Mouse (Mus musculus): ENCODE measurements around the gene Vmn1r58. TPM values are rescaled to one million over a fixed set of nuclear protein-coding genes. Genes with fewer than 3 reads are reported as not detected.
"Not testable (repeated sequence)": the region's sequence is repeated elsewhere in the genome, so short reads cannot be mapped to it uniquely, and the experiment has no call there.

The Vmn1r58 gene
- polyA plus RNA-seq (2016; fragmentation: Nextera tagmentation; extraction: Ambion mirVana) = not detected in 2 replicates

DNA sequence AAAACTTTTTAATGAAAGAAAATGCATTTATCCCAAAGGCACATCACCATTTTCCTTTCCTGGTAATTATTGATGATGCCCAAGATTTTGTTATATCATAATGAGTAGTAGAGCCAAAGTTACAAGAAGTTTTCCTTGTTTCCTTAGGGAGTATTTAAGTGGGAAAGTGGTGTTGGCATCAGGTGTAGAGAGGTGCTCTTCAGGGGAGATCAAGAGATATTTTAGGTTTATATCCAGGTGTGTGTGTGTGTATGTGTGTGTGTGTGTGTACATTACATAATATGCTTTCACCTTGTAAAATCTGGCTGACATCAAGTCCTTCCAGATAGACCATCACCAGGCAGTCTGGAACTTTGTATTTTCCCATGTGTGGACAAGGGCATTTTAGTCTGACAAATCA lies at the start of gene Vmn1r58:
Gene Vmn1r58 (minus strand): TSS at position 101 of the 400 bp plus-strand sequence.
- DNase-seq (ENCODE audit: low spot score); H3K4me3 ChIP-seq; H3K4me1 ChIP-seq; H3K9me3 ChIP-seq; H3K27ac ChIP-seq; H3K36me3 ChIP-seq; H3K27me3 ChIP-seq (ENCODE audit: insufficient read depth, poor library complexity, severe bottlenecking): not testable (repeated sequence)

DNA sequence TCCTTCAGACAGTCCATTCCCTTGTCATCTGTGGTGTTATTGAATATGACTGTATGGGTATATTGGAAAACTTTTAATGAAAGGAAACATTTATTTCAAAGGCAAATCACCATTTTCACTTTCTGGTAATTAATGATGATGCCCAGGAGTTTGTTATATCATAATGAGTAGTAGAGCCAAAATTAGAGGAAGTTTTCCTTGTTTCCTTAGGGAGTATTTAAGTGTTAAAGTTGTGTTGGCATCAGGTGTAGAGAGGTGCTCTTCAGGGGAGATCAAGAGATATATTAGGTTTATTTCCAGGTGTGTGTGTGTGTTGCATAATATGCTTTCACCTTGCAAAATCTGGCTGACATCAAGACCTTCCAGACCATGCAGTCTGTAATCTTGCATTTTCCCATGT lies 43.5 kb upstream of the Vmn1r58 start, which contains the start of gene Vmn1r59:
Gene Vmn1r59 (minus strand): TSS at position 101 of the 400 bp plus-strand sequence.
- Histone ChIP-seq H3K9me3 (peaks cover 34% of the 10 kb centered on the region), H3K36me3 (no peaks in the 10 kb centered on the region), H3K4me1 (no peaks in the 10 kb centered on the region), H3K27me3 (ENCODE audit: insufficient read depth, poor library complexity, severe bottlenecking) (no peaks in the 10 kb centered on the region), H3K4me3 (no peak within 1 kb of the TSS), H3K27ac (no peak within 1 kb of the TSS)
- DNase-seq (ENCODE audit: low spot score) = no peak

DNA sequence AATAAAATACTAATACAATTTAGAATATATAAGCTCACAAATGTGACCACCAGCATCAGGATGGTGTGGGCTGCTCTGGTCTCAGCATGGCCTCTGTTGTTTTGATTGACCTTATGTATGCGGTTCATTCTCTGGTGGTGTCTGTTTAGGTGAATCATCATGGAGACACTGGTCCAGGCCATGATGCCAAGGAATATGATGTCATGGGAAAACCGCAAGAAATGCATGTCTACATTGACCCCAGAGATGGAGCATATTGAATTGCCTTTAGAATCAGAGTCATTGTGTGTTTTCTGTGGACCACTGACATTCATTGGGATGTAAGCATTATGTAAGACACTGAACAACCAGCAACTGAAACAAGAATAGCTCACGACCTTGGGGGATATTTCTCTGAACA lies 40.8 kb upstream of the Vmn1r58 start:
- not testable (repeated sequence) for H3K27ac ChIP-seq; DNase-seq (ENCODE audit: low spot score); H3K36me3 ChIP-seq; H3K4me1 ChIP-seq; H3K27me3 ChIP-seq (ENCODE audit: insufficient read depth, poor library complexity, severe bottlenecking); H3K4me3 ChIP-seq
- WGBS = 61% methylated on average over 3 of the region's 3 CpGs
- H3K9me3 ChIP-seq = peaks cover 24% of the 10 kb centered on the region

DNA sequence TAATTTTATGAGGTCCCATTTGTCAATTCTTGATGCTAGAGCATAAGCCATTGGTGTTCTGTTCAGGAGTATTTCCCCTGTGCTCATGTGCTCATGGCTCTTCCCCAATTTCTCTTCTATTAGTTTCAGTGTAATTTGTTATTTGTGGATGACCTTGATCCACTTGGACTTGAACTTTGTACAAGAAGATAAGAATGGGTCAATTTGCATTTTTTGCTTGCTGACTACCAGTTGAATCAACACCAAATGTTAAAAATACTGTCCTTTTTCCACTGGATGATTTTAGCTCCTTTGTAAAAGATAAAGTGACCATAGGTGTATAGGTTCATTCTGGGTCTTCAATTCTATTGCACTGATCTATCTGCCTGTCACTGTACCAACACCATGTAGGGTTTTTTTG lies 35.4 kb upstream of the Vmn1r58 start:
- Histone ChIP-seq H3K4me1 (no peaks in the 10 kb centered on the region), H3K27ac (no peak overlapping the region), H3K27me3 (ENCODE audit: insufficient read depth, poor library complexity, severe bottlenecking) (no peaks in the 10 kb centered on the region), H3K4me3 (no peak overlapping the region), H3K9me3 (peaks cover 3% of the 10 kb centered on the region; the same call in 1 of the 2 replicates), H3K36me3 (no peaks in the 10 kb centered on the region)
- no peak for DNase-seq (ENCODE audit: low spot score)

DNA sequence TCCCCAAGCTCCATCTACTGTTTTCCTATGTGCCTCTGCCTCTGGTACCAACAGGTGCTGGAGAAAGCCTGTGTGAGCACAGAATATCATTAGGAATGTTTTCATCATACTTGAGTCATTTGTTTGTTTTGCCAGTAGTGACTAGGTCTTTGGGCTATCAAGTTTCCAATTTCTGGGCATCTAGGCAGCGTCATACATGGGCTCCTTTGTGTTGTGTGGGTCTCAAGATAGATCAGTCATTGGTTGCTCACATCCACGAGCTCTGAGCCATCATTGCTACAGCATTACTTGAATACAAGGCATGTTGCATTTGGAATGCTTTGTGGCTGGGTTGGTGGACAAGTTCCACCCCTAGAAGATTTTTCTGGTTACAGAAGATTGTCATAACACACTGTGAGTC lies 7.0 kb downstream of the Vmn1r58 start:
- no peak overlapping the region for H3K4me3 ChIP-seq
- peaks cover 10% of the 10 kb centered on the region for H3K9me3 ChIP-seq
- no peak for DNase-seq (ENCODE audit: low spot score)
- no peaks in the 10 kb centered on the region for H3K36me3 ChIP-seq
- no peak overlapping the region for H3K27ac ChIP-seq
- 35% methylated on average over 2 of the region's 2 CpGs for WGBS
- no peaks in the 10 kb centered on the region for H3K27me3 ChIP-seq (ENCODE audit: insufficient read depth, poor library complexity, severe bottlenecking)
- no peaks in the 10 kb centered on the region for H3K4me1 ChIP-seq

DNA sequence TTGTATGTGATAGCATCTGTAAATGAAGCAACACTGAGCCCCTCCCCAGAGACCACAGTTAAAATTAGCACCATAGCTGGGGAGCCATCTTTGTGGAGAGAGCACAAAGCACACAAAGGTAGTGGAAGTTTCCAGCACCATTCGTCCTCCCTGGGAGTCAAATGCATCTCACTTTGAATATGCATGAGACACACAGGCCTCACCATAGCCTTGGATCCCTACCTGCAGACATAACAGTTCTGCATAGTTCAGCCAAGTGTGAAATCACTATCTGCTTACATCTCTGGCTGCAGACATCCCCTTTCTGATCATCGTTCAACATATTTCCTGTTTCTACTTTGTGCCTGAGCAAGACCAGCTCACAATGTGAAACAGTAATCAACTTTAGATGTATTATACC lies 46.5 kb downstream of the Vmn1r58 start:
- no peaks in the 10 kb centered on the region for H3K27me3 ChIP-seq (ENCODE audit: insufficient read depth, poor library complexity, severe bottlenecking)
- no peaks in the 10 kb centered on the region for H3K36me3 ChIP-seq
- no peaks in the 10 kb centered on the region for H3K4me1 ChIP-seq
- WGBS = 66% methylated on average over 2 of the region's 2 CpGs
- H3K9me3 ChIP-seq = peaks cover 28% of the 10 kb centered on the region
- H3K27ac ChIP-seq = no peak overlapping the region
- no peak overlapping the region for H3K4me3 ChIP-seq
- no peak for DNase-seq (ENCODE audit: low spot score)

DNA sequence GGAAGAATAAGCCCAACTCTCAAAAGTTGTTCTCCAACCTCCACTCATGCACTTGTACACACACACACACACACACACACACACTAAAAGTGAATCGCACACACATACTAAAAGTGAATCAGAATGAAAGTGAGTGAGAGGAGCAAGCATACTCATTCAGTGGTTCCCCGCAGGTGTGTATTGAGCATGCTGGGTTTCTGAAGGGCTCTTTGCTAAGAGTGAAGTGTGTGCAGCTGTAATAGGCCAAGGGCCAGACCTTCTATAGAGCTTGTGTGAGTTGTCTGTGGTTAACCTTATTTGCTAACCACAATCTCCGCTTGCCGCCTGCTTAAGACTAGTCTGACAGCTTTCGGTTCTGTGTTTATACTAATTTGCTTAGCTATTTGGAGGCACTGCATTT lies 49.6 kb downstream of the Vmn1r58 start:
- DNase-seq (ENCODE audit: low spot score) = no peak
- H3K27ac ChIP-seq = no peak overlapping the region
- 93% methylated on average over 5 of the region's 5 CpGs for WGBS
- H3K4me3 ChIP-seq = no peak overlapping the region
- H3K36me3 ChIP-seq = no peaks in the 10 kb centered on the region
- peaks cover 37% of the 10 kb centered on the region for H3K9me3 ChIP-seq
- no peaks in the 10 kb centered on the region for H3K4me1 ChIP-seq
- H3K27me3 ChIP-seq (ENCODE audit: insufficient read depth, poor library complexity, severe bottlenecking) = no peaks in the 10 kb centered on the region

Other genes starting within 250 kb of the Vmn1r58 start
- gene Vmn1r56, start 216.6 kb downstream of the Vmn1r58 start, polyA plus RNA-seq (2016; fragmentation: Nextera tagmentation; extraction: Ambion mirVana) = not detected in 2 replicates
- not detected in 2 replicates for gene Vmn1r57, start 194.9 kb downstream of the Vmn1r58 start, polyA plus RNA-seq (2016; fragmentation: Nextera tagmentation; extraction: Ambion mirVana)
- not detected in 2 replicates for gene Gm5065, start 62.9 kb downstream of the Vmn1r58 start, polyA plus RNA-seq (2016; fragmentation: Nextera tagmentation; extraction: Ambion mirVana)
- gene Nlrp2, start 62.4 kb downstream of the Vmn1r58 start, polyA plus RNA-seq (2016; fragmentation: Nextera tagmentation; extraction: Ambion mirVana) = not detected in 2 replicates
- gene Vmn1r59, start 43.4 kb upstream of the Vmn1r58 start, polyA plus RNA-seq (2016; fragmentation: Nextera tagmentation; extraction: Ambion mirVana) = not detected in 2 replicates
- not detected in 2 replicates for gene Vmn2r28, start 80.6 kb upstream of the Vmn1r58 start, polyA plus RNA-seq (2016; fragmentation: Nextera tagmentation; extraction: Ambion mirVana)
- gene Vmn1r60, start 133.9 kb upstream of the Vmn1r58 start, polyA plus RNA-seq (2016; fragmentation: Nextera tagmentation; extraction: Ambion mirVana) = not detected in 2 replicates
- not detected in 2 replicates for gene Vmn1r61, start 199.9 kb upstream of the Vmn1r58 start, polyA plus RNA-seq (2016; fragmentation: Nextera tagmentation; extraction: Ambion mirVana)